Mouse (Mus musculus) CH12.LX (cell line): Measurements from ENCODE around the gene Pcmt1. TPM values are rescaled to one million over a fixed set of nuclear protein-coding genes. Genes with fewer than 3 reads are reported as not detected.

Source experiments
- DNase-seq: peaks from one replicate; pipeline ENCODE4 v3.0.0-alpha.2; 2013; ENCODE audit errors: extremely low read depth
- H3K27ac ChIP-seq: 2 replicates; pipeline ENCODE4 v1.5.1; 2012; ENCODE audit warnings: low read depth, mild to moderate bottlenecking, control low read depth, moderate library complexity; ENCODE audit not compliant: insufficient read depth
- H3K27me3 ChIP-seq: replicated peaks from 2 replicates; pipeline ENCODE3; 2012; ENCODE audit warnings: inconsistent platforms
- H3K36me3 ChIP-seq, 2 experiments: replicated peaks in 1 of 2; 2 replicates each; pipeline versions ENCODE3 to v1.6.1; 2012; ENCODE audit warnings: inconsistent platforms in 1 of 2, low read length in 1 of 2, mild to moderate bottlenecking in 1 of 2, mixed read lengths in 1 of 2, moderate library complexity in 1 of 2; ENCODE audit not compliant: control insufficient read depth in 1 of 2, insufficient read depth in 1 of 2
- H3K4me1 ChIP-seq, 2 experiments: 2 replicates each; pipeline ENCODE4 v1.6.1; 2012; ENCODE audit warnings: inconsistent platforms in 1 of 2, moderate library complexity in 1 of 2; ENCODE audit not compliant: insufficient read depth in 2 of 2, control insufficient read depth in 1 of 2
- H3K4me2 ChIP-seq: 2 replicates; pipeline ENCODE4 v1.6.1; 2012; ENCODE audit warnings: low read depth, mild to moderate bottlenecking, control low read depth; ENCODE audit not compliant: poor library complexity, insufficient read depth, severe bottlenecking
- H3K4me3 ChIP-seq, 3 experiments: fragments of 150-350 bp in 1 of 3; sonication (generic) in 1 of 3; replicated peaks in 1 of 3; 2 replicates each; pipeline versions ENCODE3 to v1.5.1; 2011 to 2012; ENCODE audit warnings: low read depth in 2 of 3, low read length in 2 of 3, mild to moderate bottlenecking in 2 of 3, moderate library complexity in 2 of 3, control low read depth in 1 of 3, improper control_type of control experiment in 1 of 3, inconsistent platforms in 1 of 3, mixed read lengths in 1 of 3; ENCODE audit not compliant: poor library complexity in 1 of 3
- H3K79me2 ChIP-seq: replicated peaks from 2 replicates; pipeline ENCODE4 v1.6.1; 2012; ENCODE audit warnings: mild to moderate bottlenecking, moderate library complexity; ENCODE audit not compliant: control insufficient read depth, poor library complexity, insufficient read depth, severe bottlenecking; ENCODE audit errors: extremely low read depth
- H3K9ac ChIP-seq: 2 replicates; pipeline ENCODE4 v1.6.1; 2012; ENCODE audit warnings: low read depth, mild to moderate bottlenecking, control low read depth, moderate library complexity; ENCODE audit not compliant: insufficient read depth
- H3K9me3 ChIP-seq: replicated peaks from 2 replicates; pipeline ENCODE3; 2012; ENCODE audit warnings: low read length, inconsistent platforms, mixed read lengths
- BHLHE40 ChIP-seq: IDR thresholded peaks from 2 replicates; pipeline ENCODE4 v1.6.1; 2011; ENCODE audit warnings: mild to moderate bottlenecking, low read depth, low read length, improper control_type of control experiment
- CHD1 ChIP-seq: IDR thresholded peaks from 2 replicates; pipeline ENCODE4 v1.6.1; 2012; ENCODE audit warnings: low read depth, low read length, improper control_type of control experiment, inconsistent platforms
- CHD2 ChIP-seq: IDR thresholded peaks from 2 replicates; pipeline ENCODE4 v1.6.1; 2011; ENCODE audit warnings: low read length, improper control_type of control experiment
- CTCF ChIP-seq, 2 experiments: IDR thresholded peaks in 1 of 2; conservative IDR thresholded peaks in 1 of 2; 2 replicates each; pipeline ENCODE4 v1.5.1; 2011 to 2012; ENCODE audit warnings: low read depth in 2 of 2, low read length in 2 of 2, improper control_type of control experiment in 1 of 2, inconsistent platforms in 1 of 2, mild to moderate bottlenecking in 1 of 2, moderate library complexity in 1 of 2
- E2F4 ChIP-seq: IDR thresholded peaks from 2 replicates; pipeline ENCODE4 v1.6.1; 2011; ENCODE audit warnings: low read depth, low read length, improper control_type of control experiment; ENCODE audit not compliant: insufficient replicate concordance
- ELF1 ChIP-seq: IDR thresholded peaks from 2 replicates; pipeline ENCODE4 v1.6.1; 2014; ENCODE audit warnings: low read depth, mild to moderate bottlenecking, inconsistent platforms, low read length, improper control_type of control experiment
- ETS1 ChIP-seq: conservative IDR thresholded peaks from 2 replicates; pipeline ENCODE4 v1.6.1; 2012; ENCODE audit warnings: low read depth, mild to moderate bottlenecking, inconsistent platforms, low read length, improper control_type of control experiment, moderate library complexity
- GABPA ChIP-seq: IDR thresholded peaks from 2 replicates; pipeline ENCODE4 v1.6.1; 2012; ENCODE audit warnings: low read depth, low read length, improper control_type of control experiment, inconsistent platforms; ENCODE audit not compliant: insufficient replicate concordance
- JUN ChIP-seq: IDR thresholded peaks from 2 replicates; pipeline ENCODE4 v1.6.1; 2011; ENCODE audit warnings: low read depth, mild to moderate bottlenecking, low read length, improper control_type of control experiment, moderate library complexity; ENCODE audit not compliant: insufficient read depth
- JUND ChIP-seq: conservative IDR thresholded peaks from 2 replicates; pipeline ENCODE4 v1.6.1; 2011; ENCODE audit warnings: low read depth, low read length, improper control_type of control experiment
- MAFK ChIP-seq: IDR thresholded peaks from 2 replicates; pipeline ENCODE4 v1.6.1; 2011; ENCODE audit warnings: low read length, improper control_type of control experiment; ENCODE audit not compliant: insufficient replicate concordance
- MAX ChIP-seq: IDR thresholded peaks from 2 replicates; pipeline ENCODE4 v1.6.1; 2011; ENCODE audit warnings: low read length, improper control_type of control experiment
- MEF2A ChIP-seq: IDR thresholded peaks from 2 replicates; pipeline ENCODE4 v1.6.1; 2014; ENCODE audit warnings: low read depth, mild to moderate bottlenecking, inconsistent platforms, low read length, improper control_type of control experiment, borderline replicate concordance
- MXI1 ChIP-seq: IDR thresholded peaks from 2 replicates; pipeline ENCODE4 v1.6.1; 2011; ENCODE audit warnings: mild to moderate bottlenecking, low read depth, low read length, improper control_type of control experiment
- MYC ChIP-seq: IDR thresholded peaks from 2 replicates; pipeline ENCODE4 v1.6.1; 2011; ENCODE audit warnings: low read depth, mild to moderate bottlenecking, improper control_type of control experiment, low read length
- NELFE ChIP-seq: IDR thresholded peaks from 2 replicates; pipeline ENCODE4 v1.6.1; 2011; ENCODE audit warnings: low read depth, low read length, improper control_type of control experiment
- NRF1 ChIP-seq: IDR thresholded peaks from 2 replicates; pipeline ENCODE4 v1.6.1; 2014; ENCODE audit warnings: low read depth, mild to moderate bottlenecking, inconsistent platforms, low read length, improper control_type of control experiment, moderate library complexity
- POLR2A ChIP-seq: IDR thresholded peaks from 2 replicates; pipeline ENCODE4 v1.6.1; 2011; ENCODE audit warnings: low read depth, mild to moderate bottlenecking, improper control_type of control experiment, low read length
- SMC3 ChIP-seq: IDR thresholded peaks from 2 replicates; pipeline ENCODE4 v1.6.1; 2011; ENCODE audit warnings: low read depth, low read length, improper control_type of control experiment
- TBP ChIP-seq: conservative IDR thresholded peaks from 2 replicates; pipeline ENCODE4 v1.6.1; 2011; ENCODE audit warnings: low read depth, low read length, improper control_type of control experiment
- USF1 ChIP-seq: IDR thresholded peaks from 2 replicates; pipeline ENCODE4 v1.6.1; 2014; ENCODE audit warnings: low read depth, mild to moderate bottlenecking, inconsistent platforms, low read length, improper control_type of control experiment
- USF2 ChIP-seq: conservative IDR thresholded peaks from 2 replicates; pipeline ENCODE4 v1.6.1; 2011; ENCODE audit warnings: low read depth, low read length, improper control_type of control experiment
- ZC3H11A ChIP-seq: IDR thresholded peaks from 2 replicates; pipeline ENCODE4 v1.6.1; 2012; ENCODE audit warnings: low read depth, mild to moderate bottlenecking, inconsistent platforms, low read length, improper control_type of control experiment
- ZKSCAN1 ChIP-seq: IDR thresholded peaks from 2 replicates; pipeline ENCODE4 v1.6.1; 2012; ENCODE audit warnings: low read depth, inconsistent platforms, low read length, improper control_type of control experiment, borderline replicate concordance
- dilution Hi-C: fragments of 300-500 bp; cut with MboI; formaldehyde crosslinking; loops from 2 replicates; pipeline ENCODE4 v1.14.3; 2020; ENCODE audit warnings: low sequenced_read_pairs; ENCODE audit not compliant: extremely low pct_unique_long_range_greater_than_20kb, extremely low pct_ligation_motif_present
- in situ Hi-C: fragments of 300-500 bp; cut with MboI; formaldehyde crosslinking; loops from 3 replicates; pipeline ENCODE4 v1.14.3; 2019; ENCODE audit warnings: low sequenced_read_pairs, low pct_ligation_motif_present, low pct_unique_long_range_greater_than_20kb, mixed read lengths
- polyA plus RNA-seq: library from polyadenylated mRNA; unstranded; fragments of >175 nt; gene quantifications from 2 replicates; pipeline ENCODE4 v1.2.1, GENCODE M21; 2012; ENCODE audit warnings: low read depth; ENCODE audit not compliant: insufficient read length
- total RNA-seq, 2 experiments: library from RNA; depleted of rRNA; stranded (reverse); fragments of 300-350 nt in 1 of 2; fragments of >200 nt in 1 of 2; gene quantifications; 2 replicates each; pipeline ENCODE4 v1.2.3; 2012 to 2014

Pcmt1 gene
- total and polyA plus RNA-seq, 3 experiments = 44.4 to 62.2 (median 56.5) TPM

- no peak overlapping the region for H3K9ac ChIP-seq
- no peaks in the 10 kb centered on the region for H3K9me3 ChIP-seq
- no peak overlapping the region for H3K4me2 ChIP-seq
- dilution Hi-C loops = no loop called here
- no peaks in the 10 kb centered on the region for H3K79me2 ChIP-seq
- TF ChIP-seq MEF2A (no peak), ZC3H11A (no peak), ETS1 (no peak), ELF1 (no peak), SMC3 (no peak), NRF1 (no peak), CTCF (conservative IDR thresholded peaks at IDR 0.05 in 1 of 2, IDR thresholded peaks at IDR 0.05 in 1 of 2; ENCODE audit: low read depth in 2 of 2, low read length in 2 of 2) (no peak), NELFE (no peak), E2F4 (no peak), MAFK (no peak)
- TF ChIP-seq, all 38 proteins: peak for 0
- Histone ChIP-seq H3K27me3 (peaks cover 2% of the 10 kb centered on the region), H3K4me3 (no peak overlapping the region), H3K4me1 (peaks cover 0 to 9% of the 10 kb centered on the region in 2 experiments; a peak in 2 of 4 replicates), H3K27ac (no peak overlapping the region), H3K36me3 (peaks cover 0 to 4% of the 10 kb centered on the region in 2 experiments)
- no peak for DNase-seq
- in situ Hi-C loops = no loop called here
Observed at GRCm38 (mm10) chr10:7594797-7595196, 86.1 kb downstream of the Pcmt1 start.

GRCm38 (mm10) chr10:7590792-7591191, 90.1 kb downstream of the Pcmt1 start:
- H3K36me3 ChIP-seq = no peaks in the 10 kb centered on the region
- H3K4me3 ChIP-seq = peak overlapping the region in 2 of 3 experiments; percentile 70 to 78
- in situ Hi-C loops = no loop called here
- no peak for TF ChIP-seq GABPA
- no peak for TF ChIP-seq CHD1
- no peak for TF ChIP-seq CHD2
- TF ChIP-seq NRF1 = no peak
- TF ChIP-seq JUND = no peak
- no peak for TF ChIP-seq USF2
- no peak for TF ChIP-seq BHLHE40
- TF ChIP-seq MEF2A = no peak
- TF ChIP-seq MYC = no peak
- no peak for TF ChIP-seq TBP
- no peak for TF ChIP-seq POLR2A
- no peak for TF ChIP-seq MAX
- no peak for TF ChIP-seq ETS1
- no peak for TF ChIP-seq USF1
- TF ChIP-seq ZKSCAN1 = no peak
- TF ChIP-seq JUN = no peak
- no peak for TF ChIP-seq MXI1
- peaks cover 2 to 16% of the 10 kb centered on the region in 2 experiments; a peak in 3 of 4 replicates for H3K4me1 ChIP-seq
- dilution Hi-C loops = no loop called here
- H3K9me3 ChIP-seq = peaks cover 3% of the 10 kb centered on the region
- 0 out of 2 replicates have a peak overlapping the region, but pooled peaks have one; percentile 58 for H3K9ac ChIP-seq
- H3K27ac ChIP-seq = no peak overlapping the region
- DNase-seq = no peak
- H3K79me2 ChIP-seq = no peaks in the 10 kb centered on the region
- peak overlapping the region; percentile 18 for H3K4me2 ChIP-seq
- peaks cover 3% of the 10 kb centered on the region for H3K27me3 ChIP-seq
